Mouse (Mus musculus) 3134 (cell line): Measurements from ENCODE around the gene Prkar1a.
"Not testable (repeated sequence)": the region's sequence is repeated elsewhere in the genome, so short reads cannot be mapped to it uniquely, and the experiment has no call there.

Experiments
- DNase-seq: peaks from one replicate; pipeline ENCODE4 v3.0.0-alpha.2; 2011; ENCODE audit warnings: low spot score; ENCODE audit not compliant: insufficient read length; ENCODE audit errors: extremely low read depth

Gene Prkar1a

GRCm38 (mm10) chr11:109641498-109642222 is 7.5 kb upstream of the Prkar1a start:
- DNase-seq: peak; percentile 46

GRCm38 (mm10) chr11:109648510-109648909 is 695 bp upstream of the Prkar1a start:
- DNase-seq: peak; percentile 50

- DNase-seq: peak; percentile 58
Measured at GRCm38 (mm10) chr11:109649975-109650701, 933 bp downstream of the Prkar1a start.

GRCm38 (mm10) chr11:109650788-109651565 is 1.8 kb downstream of the Prkar1a start:
- DNase-seq: peak; percentile 87

GRCm38 (mm10) chr11:109651566-109652024 is 2.4 kb downstream of the Prkar1a start:
- peak; percentile 55 for DNase-seq

DNA sequence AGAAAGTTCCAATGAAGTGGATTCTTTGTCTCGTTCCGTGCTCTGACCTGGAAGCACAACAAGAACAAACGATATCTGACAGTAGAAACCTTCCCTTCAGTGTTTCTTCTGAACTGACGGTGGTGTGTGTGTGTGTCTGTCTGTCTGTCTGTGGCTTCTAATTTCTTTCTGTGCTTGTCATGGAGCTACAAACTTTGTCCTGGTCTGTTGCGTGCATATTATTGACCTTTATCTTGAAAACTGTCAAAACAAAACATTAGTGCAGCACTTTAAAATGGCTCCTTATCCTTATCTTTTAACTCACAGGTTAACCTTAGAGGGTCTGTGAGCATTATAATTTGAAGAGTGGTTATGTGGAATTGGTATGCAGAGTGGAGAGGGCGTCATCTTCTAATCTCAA is 3.3 kb downstream of the Prkar1a start:
- DNase-seq: no peak

DNA sequence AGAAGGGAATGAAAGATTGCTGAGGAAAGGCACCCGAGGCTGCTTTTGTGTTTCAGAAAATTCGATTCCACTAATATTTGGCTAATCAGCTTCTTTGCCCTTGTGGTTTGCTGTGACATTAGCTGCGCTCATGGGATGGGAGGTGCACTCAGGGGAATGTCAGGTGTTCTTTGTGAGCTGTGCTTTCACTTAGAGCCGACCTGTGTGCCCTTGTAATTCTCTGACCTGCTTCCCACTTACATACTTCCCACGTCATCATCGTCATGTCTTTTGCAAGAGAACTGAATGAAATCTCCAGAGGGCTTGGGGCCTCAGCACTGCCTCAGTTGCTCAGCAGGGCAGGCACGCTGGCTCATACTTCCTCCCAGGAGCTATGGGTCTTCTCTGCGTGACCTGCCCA is 4.0 kb downstream of the Prkar1a start:
- DNase-seq: no peak

DNA sequence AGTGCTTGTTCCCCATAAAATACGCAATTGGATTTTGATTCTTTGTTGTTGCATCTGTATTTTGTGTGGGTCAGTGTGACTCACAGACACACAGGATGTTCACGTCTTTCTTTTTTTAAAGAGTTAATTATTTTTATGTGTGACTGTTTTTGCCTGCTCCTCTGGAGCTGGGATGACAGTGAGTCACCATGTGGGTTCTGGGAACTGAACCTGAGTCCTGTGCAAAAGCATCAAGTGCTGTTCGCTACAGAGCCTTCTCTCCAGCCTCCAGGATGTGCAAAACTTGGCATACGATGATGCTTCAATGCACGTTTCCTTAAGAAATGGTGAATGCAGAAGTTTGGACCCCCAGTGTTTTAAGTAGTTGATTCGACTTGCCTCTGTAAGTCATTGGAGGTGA is 5.4 kb downstream of the Prkar1a start:
- no peak for DNase-seq

DNA sequence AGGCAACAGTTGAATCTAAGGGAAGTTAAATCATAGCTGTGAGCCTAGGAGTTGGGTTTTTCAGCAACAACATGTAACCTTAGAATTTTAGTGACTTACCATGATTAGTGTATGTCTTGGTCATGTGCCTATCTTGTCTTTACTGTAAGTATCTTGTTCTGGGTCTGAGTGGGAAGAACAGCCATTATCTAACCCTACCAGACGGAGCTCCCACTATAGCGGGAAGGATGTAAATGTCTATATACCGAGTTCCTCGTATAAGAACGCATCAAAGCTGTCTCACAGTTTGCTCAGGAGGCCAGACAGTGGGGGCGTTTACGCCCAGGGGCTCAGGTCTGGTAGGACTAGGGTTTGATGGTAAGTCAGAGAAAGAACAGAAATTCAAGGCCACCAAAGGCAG is 7.0 kb downstream of the Prkar1a start:
- no peak for DNase-seq

DNA sequence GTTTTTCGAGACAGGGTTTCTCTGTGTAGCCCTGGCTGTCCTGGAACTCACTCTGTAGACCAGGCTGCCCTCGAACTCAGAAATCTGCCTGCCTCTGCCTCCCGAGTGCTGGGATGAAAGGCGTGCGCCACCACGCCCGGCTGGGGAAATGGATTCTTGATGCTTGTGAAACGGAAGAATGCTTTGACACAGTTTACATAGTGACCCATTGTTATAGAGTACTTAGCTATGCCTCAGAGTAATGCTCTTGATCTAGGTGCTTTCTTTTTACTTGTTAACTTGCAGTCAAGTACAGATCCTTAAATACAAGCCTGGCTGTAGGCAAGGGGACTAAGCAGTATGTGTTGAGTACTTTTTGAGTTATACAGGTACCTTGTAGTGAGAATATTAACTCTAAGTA is 11.3 kb downstream of the Prkar1a start:
- DNase-seq: not testable (repeated sequence)

- no peak for DNase-seq
Measured at GRCm38 (mm10) chr11:109664293-109664692, 15.1 kb downstream of the Prkar1a start.

GRCm38 (mm10) chr11:109665424-109665823 is 16.2 kb downstream of the Prkar1a start:
- no peak for DNase-seq

- DNase-seq: no peak
Measured at GRCm38 (mm10) chr11:109666411-109666810, 17.2 kb downstream of the Prkar1a start.

GRCm38 (mm10) chr11:109667371-109667770 is 18.2 kb downstream of the Prkar1a start:
- no peak for DNase-seq

DNA sequence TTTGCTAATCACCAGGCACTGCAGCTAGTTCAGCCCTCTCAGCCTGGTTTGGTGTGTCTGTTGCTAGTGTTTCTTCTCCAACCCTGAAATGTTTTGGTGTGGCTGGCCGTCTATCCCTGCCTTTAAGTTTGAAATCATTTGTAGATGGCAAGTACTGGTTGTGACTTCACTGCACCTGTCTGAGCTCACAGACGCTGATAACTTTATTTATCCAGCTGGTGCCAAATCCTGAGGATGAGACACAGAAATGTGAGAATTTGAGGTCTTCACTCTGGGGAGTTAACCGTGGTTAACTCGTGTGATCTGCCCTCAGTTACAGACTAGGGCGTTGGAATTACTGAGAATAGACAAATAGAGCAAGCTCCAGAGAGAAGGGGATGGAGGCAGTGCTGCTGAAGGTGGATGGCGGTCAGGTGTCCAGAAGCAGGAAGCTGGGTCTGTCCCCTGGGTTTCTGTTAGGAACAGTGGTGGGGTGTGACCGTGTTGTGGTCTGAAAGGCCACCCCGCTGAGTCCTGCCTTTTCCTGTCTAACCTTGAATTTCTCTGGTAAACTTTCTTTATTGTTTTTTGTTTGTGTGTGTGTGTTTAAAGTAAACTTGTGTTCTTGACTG is 19.0 kb downstream of the Prkar1a start:
- no peak for DNase-seq

GRCm38 (mm10) chr11:109669149-109669708 is 20.0 kb downstream of the Prkar1a start:
- no peak for DNase-seq

DNA sequence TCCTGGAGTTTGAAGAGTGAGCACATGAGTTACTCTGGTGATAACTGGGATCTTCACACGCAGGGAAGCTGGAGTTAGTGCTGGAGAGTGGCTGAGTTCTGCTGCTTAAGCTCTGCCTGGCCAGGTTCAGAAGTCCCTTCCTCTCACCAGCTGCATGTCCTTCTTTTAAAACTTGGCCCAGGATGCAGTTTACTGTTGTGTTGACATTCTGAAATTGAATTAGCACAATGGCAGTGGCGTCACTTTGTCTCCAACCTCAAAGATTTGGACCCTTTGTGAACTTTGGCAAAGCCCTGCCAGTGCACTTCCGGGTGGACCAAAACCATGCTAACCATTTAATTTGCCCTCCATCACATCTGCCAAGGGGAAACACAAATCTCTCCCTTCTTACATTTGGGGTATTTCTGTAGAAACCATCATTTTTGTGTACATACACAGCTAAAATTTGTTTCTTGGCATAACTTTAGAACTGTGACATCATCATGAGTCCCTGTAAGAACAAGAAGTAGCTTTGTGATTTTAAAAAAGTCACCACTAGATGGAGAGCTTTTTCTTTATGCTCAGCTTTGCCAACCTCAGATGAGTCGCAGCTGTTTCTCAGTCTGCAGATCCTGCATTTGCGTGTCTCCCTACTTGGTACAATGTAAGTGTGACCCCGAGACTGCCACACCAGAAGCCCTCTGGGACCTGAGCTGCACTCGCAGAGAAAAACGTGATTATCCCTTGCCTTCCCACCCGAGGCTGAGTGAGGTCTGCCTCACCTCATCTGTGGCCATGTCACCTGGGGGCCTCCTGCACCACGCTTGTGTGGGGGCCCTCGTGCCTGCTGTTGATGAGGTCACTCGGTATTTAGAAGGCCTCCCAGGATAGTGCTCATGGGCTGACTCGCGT is 21.1 kb downstream of the Prkar1a start:
- peak; percentile 73 for DNase-seq

- DNase-seq: peak; percentile 67
Measured at GRCm38 (mm10) chr11:109671136-109672020, 22.2 kb downstream of the Prkar1a start.

DNA sequence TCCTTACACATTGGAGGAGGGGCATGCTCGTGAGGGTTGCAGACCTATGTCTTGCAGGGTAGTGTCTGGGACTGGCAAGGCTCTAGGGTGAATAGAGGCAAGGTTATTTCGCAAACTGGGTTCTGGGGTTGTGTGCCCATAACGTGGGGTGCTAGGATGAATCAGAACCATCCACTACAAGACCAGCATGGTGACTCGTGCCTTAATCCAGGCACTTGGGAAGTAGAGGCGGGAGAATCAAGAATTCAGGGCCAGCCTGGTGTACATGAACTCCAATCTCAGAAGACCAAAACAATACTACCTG is 22.8 kb downstream of the Prkar1a start:
- no peak for DNase-seq
